Mouse (Mus musculus) layer of hippocampus, postnatal 25 days (tissue): ENCODE results near the gene Gm21294. TPM values are rescaled to one million over a fixed set of nuclear protein-coding genes. Genes with fewer than 3 reads are reported as not detected.
"Not testable (repeated sequence)": the region's sequence is repeated elsewhere in the genome, so short reads cannot be mapped to it uniquely, and the experiment has no call there.

Source experiments
- DNase-seq, 2 experiments: peaks; one replicate each; pipeline ENCODE4 v3.0.0; 2022; ENCODE audit warnings: mixed read lengths in 2 of 2, low spot score in 1 of 2; ENCODE audit errors: extremely low spot score in 1 of 2
- total RNA-seq, 2 experiments: library from RNA; stranded (reverse); gene quantifications; 2 replicates each; pipeline ENCODE4 v1.2.3; 2021

Gm21294 gene
- not detected for total RNA-seq

GRCm38 (mm10) chrY:89052506-89052905 is at the start of gene Gm21294:
Gm21294 (plus strand) TSS chrY:89052806.
- DNase-seq: not testable (repeated sequence)

GRCm38 (mm10) chrY:89126246-89126645 is 73.6 kb downstream of the Gm21294 start:
- DNase-seq: peak in 1 of 2 experiments; percentile 9
